ENCODE assay signal across 15 mouse cellular contexts in genomic region chr17:43589750-43590149, GRCm38 (mm10). TPM values are rescaled to one million over a fixed set of nuclear protein-coding genes. Genes with fewer than 3 reads are reported as not detected.
"Had no signal": no experiment of that assay in that cellular context is flagged by ENCODE, and none has a peak within 500 bp of the region (broad histone marks: within the 10 kb centered on the region; RNA-seq: fewer than 3 reads in every experiment).

No protein-coding gene starts in this region.

- H3K27me3 ChIP-seq: intestine, embryonic 15.5 days; limb, embryonic 12.5 days; neural tube, embryonic 12.5 days had no signal

- H3K4me3 ChIP-seq: intestine, embryonic 15.5 days; layer of hippocampus, adult 2 months; limb, embryonic 12.5 days; midbrain, embryonic 10.5 days; neural tube, embryonic 12.5 days had no signal

- H3K36me3 ChIP-seq: intestine, embryonic 15.5 days; limb, embryonic 12.5 days; midbrain, embryonic 10.5 days; neural tube, embryonic 12.5 days had no signal

- H3K9me3 ChIP-seq: intestine, embryonic 15.5 days; limb, embryonic 12.5 days; midbrain, embryonic 10.5 days; neural tube, embryonic 12.5 days had no signal

- H3K4me2 ChIP-seq: intestine, embryonic 15.5 days; limb, embryonic 12.5 days; neural tube, embryonic 12.5 days had no signal

- DNase-seq: kidney, adult 18-20 months; kidney, postnatal 10 days; kidney, postnatal 4 days; lung, adult 18-20 months; midbrain, embryonic 14.5 days; thymus, adult 2 months; thymus, postnatal 25 days had no signal

- ATAC-seq: intestine, embryonic 15.5 days had no signal

- H3K27ac ChIP-seq: intestine, embryonic 15.5 days; layer of hippocampus, adult 2 months; limb, embryonic 12.5 days; midbrain, embryonic 10.5 days; neural tube, embryonic 12.5 days; stomach, postnatal 0 days had no signal

- H3K9ac ChIP-seq: intestine, embryonic 15.5 days; limb, embryonic 12.5 days; neural tube, embryonic 12.5 days had no signal

- H3K4me1 ChIP-seq: intestine, embryonic 15.5 days; limb, embryonic 12.5 days; midbrain, embryonic 10.5 days; neural tube, embryonic 12.5 days had no signal

RNA-seq across cellular contexts. Expression of gene Tdrd6, which starts 40.3 kb away (rescaled TPM):
- polyA plus RNA-seq: kidney, embryonic 14.5 days; lung, embryonic 16.5 days had no signal

RNA-seq across cellular contexts. Expression of gene Ankrd66, which starts 46.3 kb away (rescaled TPM):
- polyA plus RNA-seq: limb, embryonic 12.5 days; neural tube, embryonic 12.5 days; stomach, postnatal 0 days; thymus, adult 2 months had no signal
